Mouse (Mus musculus) kidney, embryonic 16.5 days (tissue): Measurements from ENCODE around the gene Rrm2. TPM values are rescaled to one million over a fixed set of nuclear protein-coding genes. Genes with fewer than 3 reads are reported as not detected.
"Not testable (repeated sequence)": the region's sequence is repeated elsewhere in the genome, so short reads cannot be mapped to it uniquely, and the experiment has no call there.

Experiments used
- ATAC-seq: fragments of 200-750 bp; cut with Nextera tagmentation; 2 replicates; pipeline ENCODE4 v1.8.0; 2017; ENCODE audit warnings: moderate TSS enrichment; ENCODE audit not compliant: low FRiP score, low TSS enrichment
- H3K27ac ChIP-seq: fragments of 300-500 bp; sonication (generic); 2 replicates; pipeline ENCODE4 v1.5.1; 2014; ENCODE audit warnings: low read length
- H3K27me3 ChIP-seq: fragments of 300-500 bp; sonication (generic); 2 replicates; pipeline ENCODE4 v1.6.1; 2014; ENCODE audit warnings: low read length, control low read depth, mixed read lengths; ENCODE audit not compliant: insufficient read depth
- H3K36me3 ChIP-seq: fragments of 300-500 bp; sonication (generic); 2 replicates; pipeline ENCODE4 v1.6.1; 2014; ENCODE audit warnings: low read length, control low read depth, mixed read lengths; ENCODE audit not compliant: insufficient read depth
- H3K4me1 ChIP-seq: fragments of 300-500 bp; sonication (generic); 2 replicates; pipeline ENCODE4 v1.6.1; 2014; ENCODE audit warnings: low read length, control low read depth, mixed read lengths; ENCODE audit not compliant: insufficient read depth
- H3K4me2 ChIP-seq: fragments of 300-500 bp; sonication (generic); replicated peaks from 2 replicates; pipeline ENCODE4 v1.6.1; 2014; ENCODE audit warnings: low read depth, low read length
- H3K4me3 ChIP-seq: fragments of 300-500 bp; sonication (generic); 2 replicates; pipeline ENCODE4 v1.5.1; 2014; ENCODE audit warnings: mild to moderate bottlenecking, low read length
- H3K9ac ChIP-seq: fragments of 300-500 bp; sonication (generic); replicated peaks from 2 replicates; pipeline ENCODE4 v1.6.1; 2014; ENCODE audit warnings: low read length
- H3K9me3 ChIP-seq: fragments of 300-500 bp; sonication (generic); 2 replicates; pipeline ENCODE4 v1.6.1; 2016; ENCODE audit warnings: low read length, control low read depth
- WGBS: fragments of 180-500 bp; shearing (Covaris S2); extraction: QIAGEN DNeasy Blood & Tissue Kit; methylation state at CpG from one replicate; pipeline ENCODE4 v1.1.7; 2014; 5-methylcytosine and 5-hydroxymethylcytosine counted together
- polyA plus RNA-seq: library from polyadenylated mRNA; unstranded; fragments of >200 nt; fragmentation: Nextera tagmentation; extraction: Ambion mirVana; gene quantifications from 2 replicates; pipeline ENCODE4 v1.2.1, GENCODE M21; 2015

Gene Rrm2
- polyA plus RNA-seq, 1 experiment from 2014 or later = 215 TPM

- no peaks in the 10 kb centered on the region for H3K9me3 ChIP-seq
- H3K4me1 ChIP-seq = peaks cover 42% of the 10 kb centered on the region
- 71% methylated on average over 7 of the region's 7 CpGs for WGBS
These were observed 24.6 kb upstream of the Rrm2 start for GRCm38 (mm10) chr12:24683461-24683860.

GRCm38 (mm10) chr12:24686038-24686695 lies 21.9 kb upstream of the Rrm2 start:
- Histone ChIP-seq H3K4me1 (peaks cover 33% of the 10 kb centered on the region), H3K4me3 (no peak overlapping the region), H3K27me3 (peaks cover 11% of the 10 kb centered on the region; the same call in 1 of the 2 replicates), H3K9me3 (no peaks in the 10 kb centered on the region), H3K27ac (peak overlapping the region; percentile 96), H3K36me3 (no peaks in the 10 kb centered on the region), H3K4me2 (peak overlapping the region; percentile 29; the same call in 1 of the 2 replicates), H3K9ac (0 out of 2 replicates have a peak overlapping the region, but pooled peaks have one; percentile 9)
- peak; percentile 90 for ATAC-seq
- 50% methylated on average over 6 of the region's 6 CpGs for WGBS

More at GRCm38 (mm10) chr12:24683461-24683860, 24.6 kb upstream of the Rrm2 start:
- no peak for ATAC-seq
- Histone ChIP-seq H3K27ac (peak overlapping the region; percentile 86), H3K4me2 (0 out of 2 replicates have a peak overlapping the region, but pooled peaks have one; percentile 23), H3K36me3 (no peaks in the 10 kb centered on the region), H3K4me3 (no peak overlapping the region), H3K27me3 (peaks cover 11% of the 10 kb centered on the region; the same call in 1 of the 2 replicates), H3K9ac (no peak overlapping the region)

- Histone ChIP-seq H3K4me2 (no peak overlapping the region), H3K4me3 (no peak overlapping the region), H3K9ac (no peak overlapping the region), H3K27me3 (peaks cover 6% of the 10 kb centered on the region; the same call in 1 of the 2 replicates), H3K36me3 (no peaks in the 10 kb centered on the region), H3K9me3 (no peaks in the 10 kb centered on the region), H3K4me1 (peaks cover 27% of the 10 kb centered on the region), H3K27ac (peak overlapping the region; percentile 96)
- 60% methylated on average over 11 of the region's 11 CpGs for WGBS
- ATAC-seq = no peak; the same call in 1 of the 2 replicates
These were observed 21.2 kb upstream of the Rrm2 start for GRCm38 (mm10) chr12:24686696-24687346.

GRCm38 (mm10) chr12:24690351-24690750 lies 17.7 kb upstream of the Rrm2 start:
- Histone ChIP-seq H3K27ac (peak overlapping the region; percentile 43; the same call in 1 of the 2 replicates), H3K4me3 (no peak overlapping the region), H3K4me1 (peaks cover 12% of the 10 kb centered on the region), H3K27me3 (no peaks in the 10 kb centered on the region), H3K36me3 (no peaks in the 10 kb centered on the region), H3K9me3 (no peaks in the 10 kb centered on the region), H3K4me2 (no peak overlapping the region), H3K9ac (no peak overlapping the region)
- 52% methylated on average over 3 of the region's 3 CpGs for WGBS
- ATAC-seq = peak; percentile 21; the same call in 1 of the 2 replicates

- H3K36me3 ChIP-seq = no peaks in the 10 kb centered on the region
- H3K9ac ChIP-seq = no peak overlapping the region
- no peaks in the 10 kb centered on the region for H3K9me3 ChIP-seq
- H3K4me3 ChIP-seq = no peak overlapping the region
- H3K27me3 ChIP-seq = no peaks in the 10 kb centered on the region
- WGBS = 37% methylated on average over 16 of the region's 16 CpGs
- H3K4me2 ChIP-seq = no peak overlapping the region
- no peak overlapping the region for H3K27ac ChIP-seq
- peak; percentile 90 for ATAC-seq
- H3K4me1 ChIP-seq = no peaks in the 10 kb centered on the region
These were observed 11.2 kb upstream of the Rrm2 start for GRCm38 (mm10) chr12:24696500-24697483.

GRCm38 (mm10) chr12:24697484-24698204 lies 10.4 kb upstream of the Rrm2 start:
- Histone ChIP-seq H3K27me3 (no peaks in the 10 kb centered on the region), H3K9me3 (no peaks in the 10 kb centered on the region), H3K4me1 (no peaks in the 10 kb centered on the region), H3K4me2 (no peak overlapping the region), H3K4me3 (no peak overlapping the region), H3K36me3 (no peaks in the 10 kb centered on the region), H3K9ac (no peak overlapping the region), H3K27ac (no peak overlapping the region)
- 60% methylated on average over 8 of the region's 8 CpGs for WGBS
- ATAC-seq = peak; percentile 50

- Histone ChIP-seq H3K4me3 (no peak overlapping the region), H3K9ac (no peak overlapping the region), H3K4me2 (no peak overlapping the region), H3K36me3 (no peaks in the 10 kb centered on the region), H3K9me3 (no peaks in the 10 kb centered on the region), H3K4me1 (no peaks in the 10 kb centered on the region), H3K27me3 (no peaks in the 10 kb centered on the region), H3K27ac (no peak overlapping the region)
- ATAC-seq = no peak
- WGBS = 53% methylated on average over 3 of the region's 3 CpGs
These were observed 9.5 kb upstream of the Rrm2 start for GRCm38 (mm10) chr12:24698514-24698913.

GRCm38 (mm10) chr12:24699578-24699977 lies 8.5 kb upstream of the Rrm2 start:
- Histone ChIP-seq H3K36me3 (no peaks in the 10 kb centered on the region), H3K4me1 (no peaks in the 10 kb centered on the region), H3K9ac (no peak overlapping the region), H3K4me3 (no peak overlapping the region), H3K9me3 (no peaks in the 10 kb centered on the region), H3K27me3 (no peaks in the 10 kb centered on the region), H3K4me2 (no peak overlapping the region), H3K27ac (no peak overlapping the region)
- 50% methylated on average over 10 of the region's 10 CpGs for WGBS
- no peak for ATAC-seq

GRCm38 (mm10) chr12:24701621-24702020 lies 6.4 kb upstream of the Rrm2 start:
- H3K9me3 ChIP-seq, H3K4me3 ChIP-seq, H3K27ac ChIP-seq, H3K4me1 ChIP-seq, H3K9ac ChIP-seq, H3K27me3 ChIP-seq, H3K4me2 ChIP-seq, H3K36me3 ChIP-seq, ATAC-seq: not testable (repeated sequence)
- 89% methylated on average over 9 of the region's 9 CpGs for WGBS
